Mouse (Mus musculus) testis, adult 2 months (tissue): ENCODE results near the gene Khdrbs2.
"Not testable (repeated sequence)": the region's sequence is repeated elsewhere in the genome, so short reads cannot be mapped to it uniquely, and the experiment has no call there.

ENCODE experiments used
- CTCF ChIP-seq: fragments of 200-500 bp; IDR thresholded peaks from 2 replicates; pipeline ENCODE4 v1.5.1; 2012; ENCODE audit warnings: low read depth, mild to moderate bottlenecking, inconsistent platforms, low read length, moderate library complexity; ENCODE audit not compliant: control insufficient read depth, insufficient read depth, insufficient replicate concordance
- POLR2A ChIP-seq: fragments of 200-500 bp; IDR thresholded peaks from 2 replicates; pipeline ENCODE4 v1.6.1; 2012; ENCODE audit warnings: low read depth, mild to moderate bottlenecking, inconsistent platforms, low read length, moderate library complexity; ENCODE audit not compliant: control insufficient read depth

DNA sequence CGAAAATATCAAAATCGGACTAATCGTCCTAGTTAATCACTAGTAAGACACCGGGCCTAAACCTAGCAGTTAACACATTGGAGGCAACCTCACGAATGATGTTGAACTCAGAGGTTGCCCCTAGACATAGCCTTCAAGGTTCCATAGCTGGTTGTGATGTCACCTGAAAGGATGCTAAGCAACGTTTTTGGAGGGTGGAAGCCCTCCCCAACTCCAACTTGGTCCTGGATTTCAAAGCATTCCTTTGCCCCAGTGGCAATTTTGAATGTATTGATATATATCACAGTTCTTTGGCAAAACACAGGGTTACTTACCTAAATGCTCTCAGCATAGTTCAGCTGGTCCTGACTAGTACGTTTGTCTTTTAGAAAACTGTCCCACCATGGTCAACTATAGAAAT lies 374.7 kb downstream of the Khdrbs2 start, which contains the start of gene Gm5415:
- TF ChIP-seq CTCF, POLR2A: not testable (repeated sequence)
